Mouse (Mus musculus): ENCODE data around the gene Polk. TPM values are rescaled to one million over a fixed set of nuclear protein-coding genes. Genes with fewer than 3 reads are reported as not detected.

The Polk gene
- total RNA-seq, 4 experiments from 2014 or later: 12.8 to 15.2 (median 14.3) TPM

Other genes with a start within 250 kb of the Polk start
- 10 to 100 TPM; 30.6 to 38.3 (median 34.1) TPM for gene Poc5, start 154.3 kb downstream of the Polk start, total RNA-seq (2022)
- gene Ankdd1b, start 71.4 kb downstream of the Polk start, total RNA-seq (2022): 1 to 10 TPM in 1 of 4 experiments, under 1 TPM in 3; 0.24 to 1.1 (median 0.29) TPM
- not detected for gene Gm17622, start 51.8 kb downstream of the Polk start, total RNA-seq (2022)
- 10 to 100 TPM; 65.8 to 84.1 (median 71.5) TPM for gene Col4a3bp, start within 50 bp of the Polk start, total RNA-seq (2022)
- gene Hmgcr, start 128.4 kb upstream of the Polk start, total RNA-seq (2022): 100 to 1,000 TPM; 129 to 171 (median 150) TPM
- gene Ankrd31, start 205.7 kb upstream of the Polk start, total RNA-seq (2022): under 1 TPM; 0.12 to 0.44 (median 0.34) TPM

Data from left cerebral cortex, adult 8-10 months (tissue).